Mouse (Mus musculus): ENCODE measurements around the gene Taar8c.

The Taar8c gene

GRCm38 (mm10) chr10:24058986-24059385 is 42.7 kb downstream of the Taar8c start:
- no peak for DNase-seq

DNA sequence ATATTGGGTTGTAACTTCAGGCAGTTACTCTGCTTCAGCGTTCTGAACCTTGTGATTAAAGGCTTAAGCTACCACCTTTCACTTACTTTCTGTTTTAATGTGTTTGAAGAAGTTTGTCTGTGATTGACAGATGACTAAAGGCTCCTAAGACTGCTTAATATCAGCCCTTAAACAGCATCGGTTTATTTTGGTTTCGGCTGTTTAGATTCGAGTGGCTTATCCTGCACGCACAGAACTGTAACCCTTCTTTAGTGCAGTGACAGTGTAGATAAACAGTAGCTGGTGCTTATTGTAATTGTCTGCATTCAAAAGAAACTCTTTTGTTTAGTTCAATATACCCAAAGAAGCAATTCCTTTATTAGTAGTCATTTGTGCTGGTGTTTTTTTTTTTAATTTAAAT is 49.7 kb downstream of the Taar8c start:
- no peak for DNase-seq

Data from cerebellum, postnatal 10 days (tissue).